Mouse (Mus musculus): ENCODE results near the gene Zscan22. TPM values are rescaled to one million over a fixed set of nuclear protein-coding genes. Genes with fewer than 3 reads are reported as not detected.
A peak's percentile ranks its signal among the peaks of the same experiment; 100 is the strongest.
"Not testable (repeated sequence)": the region's sequence is repeated elsewhere in the genome, so short reads cannot be mapped to it uniquely, and the experiment has no call there.

Gene Zscan22
- 3.0 and 3.6 TPM in 2 replicates for polyA plus RNA-seq (2012; ENCODE audit: insufficient read depth, insufficient read length, missing spikeins)

DNA sequence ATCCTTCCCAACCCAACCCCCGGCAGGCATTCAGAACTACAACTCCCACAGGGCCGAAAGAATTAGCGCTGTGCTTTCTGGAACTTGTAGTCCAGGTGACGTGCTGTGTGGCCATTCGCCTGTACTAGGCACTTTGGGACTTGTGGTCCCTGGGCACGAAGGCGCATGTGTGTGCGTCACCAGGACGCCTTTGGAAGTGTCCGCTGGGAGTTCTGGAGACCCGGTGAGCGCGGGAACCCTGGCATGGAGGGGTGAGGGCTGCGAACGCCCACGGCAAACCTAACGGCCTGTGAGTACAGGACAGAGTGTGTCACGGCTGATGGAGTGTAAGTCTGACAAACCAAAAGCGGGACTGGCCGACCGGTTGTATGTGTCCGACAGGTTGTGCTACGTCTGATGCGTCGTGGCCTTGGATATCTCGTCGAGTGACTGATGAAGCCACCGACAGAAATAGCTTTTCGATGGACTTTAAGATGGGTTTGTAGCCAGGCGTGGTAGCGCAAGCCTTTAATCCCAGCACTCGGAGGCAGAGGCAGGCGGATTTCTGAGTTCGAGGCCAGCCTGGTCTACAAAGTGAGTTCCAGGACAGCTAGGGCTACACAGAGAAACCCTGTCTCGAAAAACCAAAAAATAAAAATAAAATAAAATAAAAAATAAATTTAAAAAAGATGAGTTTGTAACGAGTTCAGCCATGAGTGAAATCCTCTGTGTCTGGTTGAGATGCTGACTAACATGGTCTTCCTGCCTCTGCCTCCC lies at the start of gene Zscan22:
Gene Zscan22 (plus strand): TSS at position 161 of the 756 bp plus-strand sequence.
- Histone ChIP-seq H3K4me3 (ENCODE audit: insufficient read depth, low read depth, low read length) (peak within 1 kb of the TSS; percentile 72), H3K27ac (replicated peaks; ENCODE audit: low read depth, low read length) (0 out of 2 replicates have a peak within 1 kb of the TSS, but pooled peaks have one; percentile 8), H3K4me1 (ENCODE audit: control insufficient read depth, insufficient read depth, insufficient read length, low read length) (no peaks in the 10 kb centered on the region)

DNA sequence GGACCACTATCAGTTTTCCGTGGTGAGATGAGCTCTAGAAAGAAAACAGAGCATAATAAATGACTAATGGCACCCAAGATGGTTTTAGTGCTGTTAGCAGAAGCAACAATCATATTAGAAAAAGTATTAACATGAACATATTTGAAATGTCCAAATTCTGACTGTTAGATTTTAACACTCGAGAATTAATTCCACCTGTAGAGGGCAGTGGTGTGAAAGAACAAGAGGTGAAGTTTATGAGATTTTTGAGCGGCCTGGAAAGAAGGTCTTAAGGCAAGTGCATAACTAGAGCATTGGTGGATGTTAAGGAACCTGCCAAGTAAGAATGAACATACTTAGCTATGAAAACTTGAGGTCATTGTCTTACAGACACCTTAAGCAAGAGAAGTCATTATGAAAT lies 23.3 kb upstream of the Zscan22 start:
- no peak overlapping the region for H3K4me3 ChIP-seq (ENCODE audit: insufficient read depth, low read depth, low read length)
- no peak overlapping the region for H3K27ac ChIP-seq (replicated peaks; ENCODE audit: low read depth, low read length)
- H3K4me1 ChIP-seq (ENCODE audit: control insufficient read depth, insufficient read depth, insufficient read length, low read length), result no peaks in the 10 kb centered on the region

DNA sequence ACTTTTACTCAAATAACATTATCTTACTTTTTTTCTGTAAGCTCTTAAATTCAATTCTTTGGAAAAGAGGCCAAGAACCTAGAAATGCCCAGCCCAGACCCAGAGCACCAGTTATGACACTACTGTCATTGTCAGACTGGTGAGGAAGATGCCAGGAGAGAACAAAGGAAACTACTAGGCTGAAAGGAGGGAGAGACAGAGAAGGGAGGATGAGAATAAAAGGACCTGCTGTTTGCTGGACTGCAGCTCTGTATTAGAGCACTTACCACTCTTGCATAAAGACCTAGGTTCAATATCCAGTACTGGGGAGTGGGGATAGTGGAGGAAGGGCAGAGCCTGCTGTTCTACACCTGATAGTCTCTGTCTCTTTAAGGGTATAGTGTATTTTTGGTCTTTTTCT lies 17.6 kb upstream of the Zscan22 start:
- H3K4me3 ChIP-seq (ENCODE audit: insufficient read depth, low read depth, low read length), result no peak overlapping the region
- peaks cover 3% of the 10 kb centered on the region; the same call in 1 of the 2 replicates for H3K4me1 ChIP-seq (ENCODE audit: control insufficient read depth, insufficient read depth, insufficient read length, low read length)
- no peak overlapping the region for H3K27ac ChIP-seq (replicated peaks; ENCODE audit: low read depth, low read length)

DNA sequence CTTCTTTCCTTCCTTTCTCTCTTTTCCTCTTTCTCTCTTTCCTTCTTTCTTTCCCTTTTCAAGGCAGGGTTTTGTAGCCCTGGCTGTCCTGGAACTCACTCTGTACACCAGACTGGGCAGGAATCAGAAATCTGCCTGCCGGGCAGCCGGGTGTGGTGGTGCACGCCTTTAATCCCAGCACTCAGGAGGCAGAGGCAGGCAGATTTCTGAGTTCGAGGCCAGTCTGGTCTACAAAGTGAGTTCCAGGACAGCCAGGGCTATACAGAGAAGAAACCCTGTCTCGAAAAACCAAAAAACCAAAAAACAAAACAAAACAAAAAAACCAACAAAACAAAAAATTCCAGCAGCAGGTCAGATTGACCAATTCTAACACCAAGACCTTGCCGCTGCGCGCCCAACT lies 17.1 kb upstream of the Zscan22 start:
- H3K4me1 ChIP-seq (ENCODE audit: control insufficient read depth, insufficient read depth, insufficient read length, low read length); H3K27ac ChIP-seq (replicated peaks; ENCODE audit: low read depth, low read length): not testable (repeated sequence)
- H3K4me3 ChIP-seq (ENCODE audit: insufficient read depth, low read depth, low read length), result peak overlapping the region; percentile 53

DNA sequence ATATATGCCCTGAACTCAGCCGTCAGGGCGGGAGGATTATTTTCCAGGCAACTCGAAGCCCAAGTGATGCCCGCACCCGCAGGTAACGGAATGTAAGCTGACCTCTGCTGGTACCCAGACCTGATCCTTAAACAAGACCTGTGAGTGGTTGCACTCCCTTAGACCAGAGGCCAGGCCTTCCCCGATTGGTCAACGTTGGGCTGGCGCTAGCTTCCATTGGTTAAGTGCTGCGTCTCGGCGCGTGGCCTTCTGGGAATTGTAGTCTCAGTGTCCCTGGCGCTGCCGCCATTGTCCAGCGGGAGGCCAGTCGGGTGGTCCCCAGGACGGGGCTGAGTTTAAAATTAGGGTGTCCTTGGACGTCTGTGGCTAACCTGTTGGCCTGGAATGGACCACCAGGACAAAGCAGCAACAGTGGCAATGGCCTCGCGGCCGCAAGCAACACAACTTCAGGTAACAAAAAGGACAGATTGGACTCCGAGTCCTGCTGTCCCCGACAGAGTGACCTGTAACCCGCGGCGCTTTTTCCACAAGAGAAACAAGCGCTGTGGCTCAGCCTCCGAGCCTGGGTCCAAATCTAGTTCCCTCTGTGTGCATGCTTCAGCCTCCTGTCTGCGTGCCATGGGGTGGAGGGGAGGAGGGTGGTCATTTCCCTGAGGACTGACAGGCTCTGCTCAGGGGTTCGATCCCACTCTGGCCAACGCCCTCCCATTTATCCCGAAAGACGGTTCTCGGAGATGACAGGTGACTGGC lies 16.5 kb upstream of the Zscan22 start, which contains the start of gene Zfp128:
Gene Zfp128 (plus strand): TSS at position 267 of the 750 bp plus-strand sequence.
- Histone ChIP-seq H3K4me3 (ENCODE audit: insufficient read depth, low read depth, low read length) (peak within 1 kb of the TSS; percentile 85), H3K27ac (replicated peaks; ENCODE audit: low read depth, low read length) (peak within 1 kb of the TSS; percentile 21; the same call in 1 of the 2 replicates), H3K4me1 (ENCODE audit: control insufficient read depth, insufficient read depth, insufficient read length, low read length) (peaks cover 3% of the 10 kb centered on the region; the same call in 1 of the 2 replicates)

DNA sequence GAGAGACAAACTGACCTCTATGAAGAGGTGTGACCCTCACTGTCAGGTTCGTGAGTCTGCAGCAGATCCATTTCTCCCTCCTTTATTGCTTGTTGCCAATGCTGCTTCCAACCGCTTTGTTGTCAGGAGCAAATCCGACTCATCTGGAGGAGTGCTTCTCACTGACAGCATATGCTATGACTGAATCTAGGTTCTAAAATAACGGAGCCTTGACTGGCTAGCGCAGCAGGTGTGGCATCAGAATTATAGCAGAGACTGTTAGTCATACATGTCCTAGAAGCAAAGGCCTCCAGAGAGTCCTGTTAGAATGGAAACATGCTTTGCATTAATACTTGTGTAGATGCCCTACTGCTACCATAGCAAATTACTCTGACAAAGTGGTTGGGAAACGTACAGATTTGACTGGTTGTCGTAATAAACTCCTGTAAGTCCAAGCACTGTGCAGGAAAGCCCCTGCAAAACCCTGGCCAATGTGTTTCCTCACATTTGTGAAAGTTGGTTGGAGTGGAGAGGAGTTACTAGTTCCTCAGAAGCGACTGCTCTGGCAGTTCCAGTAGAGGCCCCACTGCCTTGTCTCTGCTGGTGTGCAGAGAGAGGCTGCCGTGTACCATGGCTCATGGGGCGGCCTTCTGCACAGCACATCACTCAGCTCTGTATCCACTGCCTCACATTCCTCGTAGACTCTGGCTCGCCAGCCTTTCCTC lies 10.9 kb upstream of the Zscan22 start:
- H3K4me1 ChIP-seq (ENCODE audit: control insufficient read depth, insufficient read depth, insufficient read length, low read length), result no peaks in the 10 kb centered on the region
- H3K4me3 ChIP-seq (ENCODE audit: insufficient read depth, low read depth, low read length), result no peak overlapping the region
- no peak overlapping the region for H3K27ac ChIP-seq (replicated peaks; ENCODE audit: low read depth, low read length)

DNA sequence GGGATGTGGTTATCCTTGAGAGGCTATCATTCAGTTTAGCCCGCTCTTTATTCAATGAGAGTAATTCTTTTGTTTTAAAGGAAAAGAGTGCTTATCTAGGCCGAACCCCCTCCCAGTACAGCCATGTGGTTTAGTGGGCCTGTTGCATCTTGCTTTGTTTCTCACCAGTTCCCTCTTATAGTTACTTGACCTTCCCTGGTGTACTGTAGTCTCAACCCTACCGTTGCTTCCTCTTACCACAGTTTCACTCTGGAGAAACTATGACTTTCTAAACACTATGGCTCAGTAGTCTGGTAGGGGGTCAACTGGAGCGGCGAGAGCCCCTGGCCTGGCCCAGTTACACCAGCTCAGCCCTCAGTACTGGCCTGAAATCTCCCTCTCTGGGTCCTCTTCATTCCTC lies 10.0 kb upstream of the Zscan22 start:
- no peak overlapping the region for H3K4me3 ChIP-seq (ENCODE audit: insufficient read depth, low read depth, low read length)
- no peaks in the 10 kb centered on the region for H3K4me1 ChIP-seq (ENCODE audit: control insufficient read depth, insufficient read depth, insufficient read length, low read length)
- H3K27ac ChIP-seq (replicated peaks; ENCODE audit: low read depth, low read length), result no peak overlapping the region

DNA sequence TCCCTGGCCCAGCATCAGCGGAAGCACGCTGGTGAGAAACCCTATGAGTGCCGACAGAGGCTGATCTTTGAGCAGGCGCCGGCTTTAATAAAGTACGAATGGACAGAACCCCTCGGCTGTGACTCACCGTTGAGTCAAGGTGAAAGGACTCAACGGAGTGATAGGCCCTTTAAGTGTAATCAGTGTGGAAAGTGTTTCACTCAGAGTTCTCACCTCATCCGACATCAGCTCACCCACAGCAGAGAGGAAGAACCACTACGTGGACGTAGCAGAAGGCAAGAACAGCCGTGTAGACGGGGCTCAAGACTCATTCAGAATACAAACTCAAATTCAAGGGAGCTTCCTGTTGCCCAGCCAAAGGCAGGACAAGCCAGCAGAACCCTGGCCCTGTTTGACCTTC lies 6.7 kb upstream of the Zscan22 start:
- no peaks in the 10 kb centered on the region for H3K4me1 ChIP-seq (ENCODE audit: control insufficient read depth, insufficient read depth, insufficient read length, low read length)
- no peak overlapping the region for H3K27ac ChIP-seq (replicated peaks; ENCODE audit: low read depth, low read length)
- H3K4me3 ChIP-seq (ENCODE audit: insufficient read depth, low read depth, low read length), result no peak overlapping the region

DNA sequence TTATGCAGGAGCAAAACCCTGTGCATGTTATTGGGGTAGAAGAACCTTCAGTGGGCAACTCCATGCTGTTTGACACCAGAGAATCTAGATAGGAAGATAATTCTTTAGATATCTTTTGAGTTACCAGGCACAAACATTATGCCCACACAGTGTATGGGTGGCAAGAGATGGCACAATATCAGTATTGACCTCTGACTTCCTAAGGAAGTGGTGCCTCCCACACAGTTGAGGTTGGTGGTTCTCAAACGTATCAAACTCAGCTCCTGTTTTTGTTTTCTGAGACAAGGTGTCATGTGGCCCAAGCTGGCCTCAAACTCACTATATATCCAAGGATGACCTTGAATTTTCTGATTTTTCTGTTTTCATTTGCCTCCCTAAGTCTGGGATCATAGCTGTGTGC lies 6.3 kb upstream of the Zscan22 start:
- Histone ChIP-seq H3K4me1 (ENCODE audit: control insufficient read depth, insufficient read depth, insufficient read length, low read length) (no peaks in the 10 kb centered on the region), H3K4me3 (ENCODE audit: insufficient read depth, low read depth, low read length) (no peak overlapping the region), H3K27ac (replicated peaks; ENCODE audit: low read depth, low read length) (no peak overlapping the region)

DNA sequence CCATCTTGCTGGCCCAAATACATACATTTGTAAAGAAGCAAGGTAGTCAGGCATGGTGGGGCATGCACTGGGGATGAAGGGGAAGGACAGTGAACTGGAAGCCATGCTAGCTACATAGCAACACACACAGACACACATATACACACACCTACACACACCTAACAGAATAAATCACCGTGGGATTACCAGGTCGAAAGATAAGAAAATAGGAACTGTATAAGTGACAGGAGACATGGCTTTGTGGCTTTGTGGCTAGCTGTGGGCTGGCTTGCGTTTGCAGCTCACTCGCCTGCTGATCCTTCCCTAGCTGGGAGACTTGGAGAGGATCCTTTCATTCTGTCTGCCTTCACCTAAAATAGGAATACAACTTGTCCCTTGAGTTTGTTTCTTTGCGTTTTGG lies 3.9 kb downstream of the Zscan22 start:
- Histone ChIP-seq H3K4me3 (ENCODE audit: insufficient read depth, low read depth, low read length) (no peak overlapping the region), H3K4me1 (ENCODE audit: control insufficient read depth, insufficient read depth, insufficient read length, low read length) (no peaks in the 10 kb centered on the region), H3K27ac (replicated peaks; ENCODE audit: low read depth, low read length) (no peak overlapping the region)

DNA sequence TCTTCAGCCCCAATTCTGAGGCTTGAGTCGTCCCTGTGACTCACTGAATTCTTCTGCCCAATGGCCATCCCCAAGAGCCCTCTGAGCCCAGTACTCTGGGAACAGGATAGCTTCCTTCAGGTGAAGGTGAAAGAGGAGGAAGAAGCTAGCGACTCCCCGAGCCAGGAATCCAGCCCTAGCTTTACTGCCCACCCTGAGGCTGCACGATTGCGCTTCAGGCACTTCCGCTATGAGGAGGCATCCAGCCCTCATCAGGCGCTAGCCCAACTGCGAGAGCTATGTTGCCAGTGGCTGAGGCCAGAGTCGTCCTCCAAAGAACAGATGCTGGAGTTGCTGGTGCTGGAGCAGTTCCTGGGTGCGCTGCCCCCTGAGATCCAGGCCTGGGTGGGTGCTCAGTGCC lies 6.0 kb downstream of the Zscan22 start:
- Histone ChIP-seq H3K27ac (replicated peaks; ENCODE audit: low read depth, low read length) (no peak overlapping the region), H3K4me3 (ENCODE audit: insufficient read depth, low read depth, low read length) (no peak overlapping the region), H3K4me1 (ENCODE audit: control insufficient read depth, insufficient read depth, insufficient read length, low read length) (no peaks in the 10 kb centered on the region)

DNA sequence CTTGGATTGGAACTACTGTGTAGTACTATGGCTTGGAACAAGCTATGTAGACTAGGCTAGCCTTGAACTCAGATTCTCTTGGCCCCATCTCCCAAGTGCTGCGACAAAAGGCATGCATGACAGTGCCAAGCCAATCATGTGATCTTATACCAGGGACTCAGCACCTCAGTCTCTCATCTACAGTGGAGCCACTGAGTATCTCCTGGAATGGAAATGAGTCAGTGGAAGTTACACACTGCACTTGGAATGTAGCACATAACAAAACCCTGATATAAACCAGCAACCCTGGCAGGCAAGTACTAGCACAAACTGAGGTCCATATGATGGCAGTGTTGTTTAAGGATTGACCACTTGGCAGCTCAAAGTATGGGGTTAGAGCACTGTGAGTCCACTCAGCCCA lies 7.5 kb downstream of the Zscan22 start:
- no peak overlapping the region for H3K4me3 ChIP-seq (ENCODE audit: insufficient read depth, low read depth, low read length)
- H3K27ac ChIP-seq (replicated peaks; ENCODE audit: low read depth, low read length), result no peak overlapping the region
- H3K4me1 ChIP-seq (ENCODE audit: control insufficient read depth, insufficient read depth, insufficient read length, low read length), result no peaks in the 10 kb centered on the region; the same call in 1 of the 2 replicates

DNA sequence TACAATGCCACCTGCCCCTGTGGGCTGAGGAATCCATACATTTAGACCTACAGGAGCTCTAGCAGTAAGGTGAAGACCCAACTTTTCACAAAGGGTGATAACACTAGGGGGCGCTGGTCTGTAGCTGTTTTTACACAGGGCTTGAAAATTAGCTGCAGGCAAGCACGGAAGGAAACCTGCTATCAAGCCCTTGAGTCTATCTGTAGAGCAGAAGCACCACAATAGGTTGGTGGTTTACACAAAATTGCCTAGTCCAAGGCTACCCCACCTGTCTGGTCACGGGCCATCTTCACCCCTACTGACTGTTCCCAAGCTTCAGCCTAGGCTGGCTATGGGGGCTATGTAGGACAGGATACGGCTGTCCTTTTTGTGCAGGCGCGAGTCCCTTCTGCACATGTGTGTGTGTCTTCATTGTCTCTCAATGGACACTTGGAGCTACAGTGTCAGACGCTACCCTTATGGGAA lies 11.9 kb downstream of the Zscan22 start:
- Histone ChIP-seq H3K27ac (replicated peaks; ENCODE audit: low read depth, low read length) (peak overlapping the region; percentile 93), H3K4me3 (ENCODE audit: insufficient read depth, low read depth, low read length) (peak overlapping the region; percentile 68), H3K4me1 (ENCODE audit: control insufficient read depth, insufficient read depth, insufficient read length, low read length) (no peaks in the 10 kb centered on the region; the same call in 1 of the 2 replicates)

DNA sequence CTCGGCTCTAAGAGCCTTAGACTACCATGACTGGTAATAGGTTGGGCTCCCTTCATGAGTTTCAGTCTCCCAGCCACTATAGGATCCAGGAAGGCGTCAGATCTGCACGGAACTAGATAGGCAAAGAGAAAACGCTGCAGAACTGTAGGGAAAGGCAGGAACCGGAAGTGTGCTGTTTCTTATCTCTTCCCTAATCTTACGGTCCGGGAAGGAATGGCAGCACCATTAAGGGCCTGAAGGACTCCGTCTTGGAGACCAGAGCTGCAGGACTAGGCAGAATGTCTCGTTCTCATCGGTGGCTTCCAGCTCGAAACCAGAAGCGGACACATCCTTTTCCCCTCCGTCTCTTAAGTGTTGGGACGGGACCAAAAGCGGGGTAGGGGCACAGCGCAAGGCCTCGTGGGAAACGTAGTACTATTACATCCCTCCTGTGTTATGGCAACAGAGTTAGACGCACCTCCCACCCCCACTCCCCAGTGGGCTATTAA lies 12.6 kb downstream of the Zscan22 start:
- Histone ChIP-seq H3K27ac (replicated peaks; ENCODE audit: low read depth, low read length) (peak overlapping the region; percentile 93), H3K4me3 (ENCODE audit: insufficient read depth, low read depth, low read length) (peak overlapping the region; percentile 68), H3K4me1 (ENCODE audit: control insufficient read depth, insufficient read depth, insufficient read length, low read length) (no peaks in the 10 kb centered on the region; the same call in 1 of the 2 replicates)

DNA sequence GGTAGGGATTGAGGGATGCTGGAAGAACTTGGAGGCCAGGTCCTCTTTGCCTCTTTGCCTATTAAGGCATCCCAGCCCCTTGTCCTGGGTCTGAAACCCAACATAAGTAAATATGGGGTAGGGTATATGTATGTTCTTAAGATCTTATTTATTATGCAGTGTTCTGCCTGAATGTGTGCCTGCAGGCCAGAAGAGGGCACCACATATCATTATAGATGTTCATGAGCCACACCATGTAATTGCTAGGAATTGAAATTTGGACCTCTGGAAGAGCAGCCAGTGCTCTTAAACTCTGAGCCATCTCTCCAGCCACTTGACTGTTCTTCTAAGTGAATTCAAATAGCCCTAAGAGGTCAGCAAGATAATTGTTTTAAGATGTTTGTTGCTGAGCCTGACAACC lies 15.9 kb downstream of the Zscan22 start:
- Histone ChIP-seq H3K27ac (replicated peaks; ENCODE audit: low read depth, low read length) (no peak overlapping the region), H3K4me3 (ENCODE audit: insufficient read depth, low read depth, low read length) (no peak overlapping the region), H3K4me1 (ENCODE audit: control insufficient read depth, insufficient read depth, insufficient read length, low read length) (no peaks in the 10 kb centered on the region; the same call in 1 of the 2 replicates)
